Comparison of ENCODE assay signal across 8 mouse cellular contexts in genomic region chr10:39370786-39371221, GRCm38 (mm10). TPM values are rescaled to one million over a fixed set of nuclear protein-coding genes. Genes with fewer than 3 reads are reported as not detected.
DNase-seq lines count a peak whose midpoint lies in the region; ATAC-seq and TF ChIP-seq lines count a peak whose summit lies in the region.

No protein-coding gene starts in this region.

- peaks cover 25% of the 10 kb centered on the region for H3K4me1 ChIP-seq in embryonic facial prominence, embryonic 12.5 days
- peaks cover 54% of the 10 kb centered on the region for H3K4me1 ChIP-seq in hindbrain, embryonic 15.5 days (replicated peaks)
- peaks cover 12% of the 10 kb centered on the region for H3K4me1 ChIP-seq in lung, embryonic 16.5 days (replicated peaks; ENCODE audit: control insufficient read depth, insufficient read depth, low read length)

- no peak for TF ChIP-seq CTCF in layer of hippocampus, adult 2 months (conservative IDR thresholded peaks at IDR 0.05)

- peak overlapping the region; percentile 84 for H3K4me2 ChIP-seq in embryonic facial prominence, embryonic 12.5 days (replicated peaks)
- H3K4me2 ChIP-seq in hindbrain, embryonic 15.5 days, result peak overlapping the region; percentile 81
- H3K4me2 ChIP-seq in lung, embryonic 16.5 days (ENCODE audit: low read depth, low read length), result peak overlapping the region; percentile 91

- H3K9ac ChIP-seq in embryonic facial prominence, embryonic 12.5 days, result peak overlapping the region; percentile 90
- peak overlapping the region; percentile 96 for H3K9ac ChIP-seq in hindbrain, embryonic 15.5 days
- peak overlapping the region; percentile 89 for H3K9ac ChIP-seq in lung, embryonic 16.5 days (ENCODE audit: low read length)

- 3% methylated on average over 8 of the region's 8 CpGs for WGBS in embryonic facial prominence, embryonic 12.5 days
- 2% methylated on average over 8 of the region's 8 CpGs for WGBS in hindbrain, embryonic 15.5 days
- 8% methylated on average over 8 of the region's 8 CpGs for WGBS in lung, embryonic 16.5 days

- H3K27ac ChIP-seq in layer of hippocampus, adult 2 months, result peak overlapping the region; percentile 97
- H3K27ac ChIP-seq in embryonic facial prominence, embryonic 12.5 days, result peak overlapping the region; percentile 91
- H3K27ac ChIP-seq in hindbrain, embryonic 15.5 days (replicated peaks), result peak overlapping the region; percentile 96
- H3K27ac ChIP-seq in lung, embryonic 16.5 days (ENCODE audit: low read length), result peak overlapping the region; percentile 51

- no peak for ATAC-seq in embryonic facial prominence, embryonic 12.5 days (ENCODE audit: insufficient number of reproducible peaks, insufficient read depth, low FRiP score, low TSS enrichment)
- ATAC-seq in hindbrain, embryonic 15.5 days (ENCODE audit: low FRiP score, low read depth), result peak; percentile 4; the same call in 1 of the 2 replicates
- ATAC-seq in lung, embryonic 16.5 days (ENCODE audit: low read depth), result no peak

- DNase-seq in layer of hippocampus, adult 2 months (ENCODE audit: low spot score in 2 of 2), result no peak
- no peak for DNase-seq in layer of hippocampus, postnatal 36 days
- peak; percentile 45 for DNase-seq in adrenal gland, adult 8-10 months
- peak; percentile 61 for DNase-seq in splenic B cell, adult 2 months (ENCODE audit: low read depth, low spot score)
- DNase-seq in right cerebral cortex, postnatal 4 days, result no peak

- no peaks in the 10 kb centered on the region for H3K27me3 ChIP-seq in embryonic facial prominence, embryonic 12.5 days
- H3K27me3 ChIP-seq in hindbrain, embryonic 15.5 days, result no peaks in the 10 kb centered on the region
- H3K27me3 ChIP-seq in lung, embryonic 16.5 days (ENCODE audit: control insufficient read depth, insufficient read depth, low read depth, low read length), result peaks cover 3% of the 10 kb centered on the region; the same call in 1 of the 2 replicates
- no peaks in the 10 kb centered on the region for H3K27me3 ChIP-seq in splenic B cell, adult 2 months (ENCODE audit: control insufficient read depth, insufficient read depth, low read length, poor library complexity, severe bottlenecking)

- H3K4me3 ChIP-seq in layer of hippocampus, adult 2 months, result peak overlapping the region; percentile 91
- H3K4me3 ChIP-seq in embryonic facial prominence, embryonic 12.5 days, result peak overlapping the region; percentile 82
- H3K4me3 ChIP-seq in hindbrain, embryonic 15.5 days, result peak overlapping the region; percentile 76
- peak overlapping the region; percentile 89 for H3K4me3 ChIP-seq in lung, embryonic 16.5 days (ENCODE audit: low read length)

- no peaks in the 10 kb centered on the region for H3K9me3 ChIP-seq in embryonic facial prominence, embryonic 12.5 days
- H3K9me3 ChIP-seq in hindbrain, embryonic 15.5 days, result no peaks in the 10 kb centered on the region
- no peaks in the 10 kb centered on the region for H3K9me3 ChIP-seq in lung, embryonic 16.5 days (ENCODE audit: control insufficient read depth, low read length)

- no peaks in the 10 kb centered on the region for H3K36me3 ChIP-seq in embryonic facial prominence, embryonic 12.5 days
- H3K36me3 ChIP-seq in hindbrain, embryonic 15.5 days, result no peaks in the 10 kb centered on the region
- H3K36me3 ChIP-seq in lung, embryonic 16.5 days (ENCODE audit: control insufficient read depth, insufficient read depth, low read length), result no peaks in the 10 kb centered on the region
- H3K36me3 ChIP-seq in splenic B cell, adult 2 months (ENCODE audit: control insufficient read depth, insufficient read depth, low read length, poor library complexity, severe bottlenecking), result no peaks in the 10 kb centered on the region

RNA-seq across cellular contexts. Expression of gene Fyn, which starts 2.1 kb away (rescaled TPM):
- 100 to 1,000 TPM; 127 to 130 TPM for total RNA-seq in layer of hippocampus, adult 2 months (2021)
- total RNA-seq in layer of hippocampus, postnatal 36 days (2021), result 100 to 1,000 TPM; 137 to 141 TPM
- total RNA-seq in adrenal gland, adult 8-10 months (2022), result 10 to 100 TPM; 42.7 to 61.7 (median 54.9) TPM
- 37.4 and 41.8 TPM in 2 replicates for polyA plus RNA-seq in embryonic facial prominence, embryonic 12.5 days (2016; fragmentation: Nextera tagmentation; extraction: Ambion mirVana)
- polyA plus RNA-seq in hindbrain, embryonic 15.5 days (2015; fragmentation: Nextera tagmentation; extraction: Ambion mirVana), result 72.7 and 79.1 TPM in 2 replicates
- polyA plus RNA-seq in lung, embryonic 16.5 days (2015; fragmentation: Nextera tagmentation; extraction: Ambion mirVana), result 13.4 and 16.8 TPM in 2 replicates

Comparison
In these comparisons a context has a peak if more than half of its experiments do, and no peak if none do; other contexts are left out.
1. DNase-seq: peak in adrenal gland, adult 8-10 months (single experiment) and splenic B cell, adult 2 months (single experiment); none in layer of hippocampus, adult 2 months (0 of 2), layer of hippocampus, postnatal 36 days (0 of 2) and right cerebral cortex, postnatal 4 days (single experiment).
2. Peak in every context shown above with its lines, with median percentiles within 50 percentile points of each other: H3K27ac ChIP-seq, H3K4me3 ChIP-seq, H3K4me2 ChIP-seq and H3K9ac ChIP-seq.